Mouse (Mus musculus): ENCODE results near the gene Trpm8. TPM values are rescaled to one million over a fixed set of nuclear protein-coding genes. Genes with fewer than 3 reads are reported as not detected.

The Trpm8 gene
- polyA plus RNA-seq, 1 experiment from 2014 or later: not detected

GRCm38 (mm10) chr1:88297480-88298258 is 20.2 kb downstream of the Trpm8 start:
- H3K4me1 ChIP-seq (ENCODE audit: control insufficient read depth, insufficient read depth, low read length): no peaks in the 10 kb centered on the region
- DNase-seq (ENCODE audit: low spot score) (peak; percentile 9), ATAC-seq (ENCODE audit: insufficient read depth, low FRiP score, low TSS enrichment) (no peak)
- no peaks in the 10 kb centered on the region for H3K36me3 ChIP-seq (ENCODE audit: control insufficient read depth, insufficient read depth, low read length)
- H3K4me3 ChIP-seq (ENCODE audit: low read depth, low read length): no peak overlapping the region
- H3K9ac ChIP-seq (ENCODE audit: low read length): no peak overlapping the region
- no peak overlapping the region for H3K4me2 ChIP-seq (ENCODE audit: low read depth)
- WGBS: 67% methylated on average over 7 of the region's 7 CpGs
- H3K27ac ChIP-seq (ENCODE audit: low read depth, low read length): no peak overlapping the region
- no peaks in the 10 kb centered on the region for H3K27me3 ChIP-seq (ENCODE audit: control insufficient read depth, insufficient read depth, low read length)
- peaks cover 71% of the 10 kb centered on the region for H3K9me3 ChIP-seq (ENCODE audit: control insufficient read depth, low read length)

GRCm38 (mm10) chr1:88298686-88299528 is 21.4 kb downstream of the Trpm8 start:
- Histone ChIP-seq H3K4me1 (ENCODE audit: control insufficient read depth, insufficient read depth, low read length) (no peaks in the 10 kb centered on the region), H3K4me2 (ENCODE audit: low read depth) (no peak overlapping the region), H3K27me3 (ENCODE audit: control insufficient read depth, insufficient read depth, low read length) (no peaks in the 10 kb centered on the region), H3K4me3 (ENCODE audit: low read depth, low read length) (no peak overlapping the region), H3K36me3 (ENCODE audit: control insufficient read depth, insufficient read depth, low read length) (no peaks in the 10 kb centered on the region), H3K9ac (ENCODE audit: low read length) (no peak overlapping the region), H3K9me3 (ENCODE audit: control insufficient read depth, low read length) (peaks cover 80% of the 10 kb centered on the region), H3K27ac (ENCODE audit: low read depth, low read length) (no peak overlapping the region)
- 68% methylated on average over 4 of the region's 4 CpGs for WGBS
- ATAC-seq (ENCODE audit: insufficient read depth, low FRiP score, low TSS enrichment) (no peak), DNase-seq (ENCODE audit: low spot score) (peak; percentile 11)

DNA sequence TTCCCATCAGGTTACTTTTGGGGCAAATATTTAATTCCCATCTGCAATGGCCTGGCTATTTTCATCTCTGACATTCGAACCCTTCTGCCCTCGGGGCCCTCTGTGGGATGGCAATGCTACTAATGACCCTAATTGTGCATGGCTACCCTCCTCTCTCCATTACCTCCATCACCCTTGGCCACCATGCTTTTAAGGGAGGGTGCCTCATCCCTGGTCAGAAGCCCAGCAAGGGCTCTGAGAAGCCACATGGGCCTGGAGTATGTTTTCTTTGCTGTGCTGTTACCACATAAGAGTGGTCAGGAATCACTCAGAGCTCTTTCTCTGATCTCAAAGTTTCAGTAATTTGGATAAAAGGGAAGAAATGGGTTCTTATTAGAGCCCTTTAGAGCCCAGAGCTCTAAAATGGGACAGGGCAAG is 22.1 kb downstream of the Trpm8 start:
- WGBS: 78% methylated on average over 2 of the region's 2 CpGs
- no peak overlapping the region for H3K4me2 ChIP-seq (ENCODE audit: low read depth)

DNA sequence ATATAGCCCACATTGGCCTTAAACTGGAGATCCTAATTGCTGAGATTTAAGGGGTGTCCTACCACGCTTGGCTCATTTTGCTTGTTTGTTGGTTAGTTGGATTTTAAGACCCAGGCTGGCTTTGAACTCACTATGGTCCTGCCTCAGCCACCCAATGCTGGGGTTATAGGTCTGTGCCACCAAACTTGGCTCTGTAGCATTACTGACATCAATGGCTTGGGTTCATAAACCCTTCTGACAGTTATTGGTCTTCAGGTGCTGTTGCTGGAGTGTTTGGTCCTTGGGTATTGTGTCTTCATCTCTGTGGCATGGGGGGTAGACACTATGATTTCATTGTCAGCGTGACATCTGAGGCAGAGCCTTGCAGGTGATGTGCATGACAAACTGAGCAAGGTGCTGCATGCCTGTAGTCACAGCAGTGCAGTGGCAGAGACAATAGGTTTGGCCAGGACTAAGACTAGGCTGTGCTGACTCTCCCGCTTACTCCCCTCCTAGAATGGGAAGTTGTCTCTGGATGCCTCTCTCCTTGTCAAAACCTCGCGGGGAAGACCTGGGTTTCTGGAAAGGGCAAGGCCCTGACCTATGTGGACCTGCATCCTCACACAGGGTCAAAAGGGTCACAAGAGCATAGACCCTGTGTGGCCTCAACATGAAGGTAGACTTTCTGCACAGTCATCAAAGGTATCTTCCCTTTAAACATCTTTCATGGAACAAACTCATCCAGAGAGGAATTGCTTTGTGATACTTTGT is 23.0 kb downstream of the Trpm8 start:
- ATAC-seq (ENCODE audit: insufficient read depth, low FRiP score, low TSS enrichment) (no peak), DNase-seq (ENCODE audit: low spot score) (peak; percentile 11)
- WGBS: 45% methylated on average over 5 of the region's 5 CpGs

More for the DNA sequence above, 22.1 kb downstream of the Trpm8 start:
- no peak overlapping the region for H3K4me3 ChIP-seq (ENCODE audit: low read depth, low read length)
- no peaks in the 10 kb centered on the region for H3K36me3 ChIP-seq (ENCODE audit: control insufficient read depth, insufficient read depth, low read length)
- H3K27me3 ChIP-seq (ENCODE audit: control insufficient read depth, insufficient read depth, low read length): no peaks in the 10 kb centered on the region
- ATAC-seq (ENCODE audit: insufficient read depth, low FRiP score, low TSS enrichment) (no peak), DNase-seq (ENCODE audit: low spot score) (peak; percentile 9)
- H3K4me1 ChIP-seq (ENCODE audit: control insufficient read depth, insufficient read depth, low read length): no peaks in the 10 kb centered on the region
- H3K9me3 ChIP-seq (ENCODE audit: control insufficient read depth, low read length): peaks cover 81% of the 10 kb centered on the region
- no peak overlapping the region for H3K27ac ChIP-seq (ENCODE audit: low read depth, low read length)
- no peak overlapping the region for H3K9ac ChIP-seq (ENCODE audit: low read length)

DNA sequence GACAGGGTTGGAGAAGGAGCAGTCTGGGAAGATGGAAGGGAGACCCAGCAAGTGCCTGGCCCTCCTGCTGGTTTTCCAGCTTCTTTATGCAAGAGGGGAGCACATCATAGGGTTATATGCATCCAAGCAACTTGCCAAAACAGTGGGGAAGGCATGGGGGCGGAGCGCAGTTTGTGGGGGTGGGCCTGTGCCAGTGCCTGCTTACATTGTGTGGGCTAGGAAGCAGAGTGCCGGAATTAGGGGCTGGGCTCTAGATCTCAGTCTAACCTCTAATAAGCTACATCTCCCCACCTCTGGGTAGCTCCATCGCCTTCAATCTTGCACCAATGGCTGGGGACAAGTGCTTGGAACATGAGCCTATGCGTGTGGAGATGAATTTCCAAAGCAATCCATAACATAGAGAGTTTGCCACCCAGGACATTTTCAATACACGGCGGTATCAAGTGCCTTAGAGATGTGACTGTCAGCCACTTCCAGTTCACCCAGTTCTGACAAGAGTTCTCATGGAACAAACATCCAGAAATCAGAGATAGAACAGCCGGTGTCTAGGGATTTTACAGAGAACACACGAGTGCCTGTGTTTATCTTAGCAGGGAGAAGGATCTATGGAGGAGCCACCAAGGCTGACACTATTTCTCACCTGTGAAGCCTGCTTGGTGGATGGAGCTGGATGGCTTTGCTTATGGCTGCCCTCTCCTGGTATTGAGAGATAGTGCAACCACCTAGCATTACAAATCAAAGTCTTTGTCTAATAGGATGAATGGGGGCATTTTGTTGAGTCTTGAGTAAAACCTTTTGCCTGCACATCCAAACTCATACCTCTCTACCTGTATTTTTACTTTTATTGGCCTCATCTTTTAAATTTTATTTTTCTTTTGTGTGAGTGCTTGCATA is 23.9 kb downstream of the Trpm8 start:
- no peaks in the 10 kb centered on the region for H3K27me3 ChIP-seq (ENCODE audit: control insufficient read depth, insufficient read depth, low read length)
- H3K9ac ChIP-seq (ENCODE audit: low read length): no peak overlapping the region
- DNase-seq (ENCODE audit: low spot score): peak; percentile 16
- H3K27ac ChIP-seq (ENCODE audit: low read depth, low read length): no peak overlapping the region
- no peaks in the 10 kb centered on the region for H3K4me1 ChIP-seq (ENCODE audit: control insufficient read depth, insufficient read depth, low read length)
- ATAC-seq (ENCODE audit: insufficient read depth, low FRiP score, low TSS enrichment): no peak; the same call in 1 of the 2 replicates
- H3K36me3 ChIP-seq (ENCODE audit: control insufficient read depth, insufficient read depth, low read length): no peaks in the 10 kb centered on the region
- peaks cover 86% of the 10 kb centered on the region for H3K9me3 ChIP-seq (ENCODE audit: control insufficient read depth, low read length)
- no peak overlapping the region for H3K4me3 ChIP-seq (ENCODE audit: low read depth, low read length)
- no peak overlapping the region for H3K4me2 ChIP-seq (ENCODE audit: low read depth)
- 68% methylated on average over 9 of the region's 9 CpGs for WGBS

More for the DNA sequence above, 23.0 kb downstream of the Trpm8 start:
- Histone ChIP-seq H3K9ac (ENCODE audit: low read length) (no peak overlapping the region), H3K4me1 (ENCODE audit: control insufficient read depth, insufficient read depth, low read length) (no peaks in the 10 kb centered on the region), H3K27me3 (ENCODE audit: control insufficient read depth, insufficient read depth, low read length) (no peaks in the 10 kb centered on the region), H3K4me3 (ENCODE audit: low read depth, low read length) (no peak overlapping the region), H3K4me2 (ENCODE audit: low read depth) (no peak overlapping the region), H3K36me3 (ENCODE audit: control insufficient read depth, insufficient read depth, low read length) (no peaks in the 10 kb centered on the region), H3K27ac (ENCODE audit: low read depth, low read length) (no peak overlapping the region), H3K9me3 (ENCODE audit: control insufficient read depth, low read length) (peaks cover 88% of the 10 kb centered on the region)

DNA sequence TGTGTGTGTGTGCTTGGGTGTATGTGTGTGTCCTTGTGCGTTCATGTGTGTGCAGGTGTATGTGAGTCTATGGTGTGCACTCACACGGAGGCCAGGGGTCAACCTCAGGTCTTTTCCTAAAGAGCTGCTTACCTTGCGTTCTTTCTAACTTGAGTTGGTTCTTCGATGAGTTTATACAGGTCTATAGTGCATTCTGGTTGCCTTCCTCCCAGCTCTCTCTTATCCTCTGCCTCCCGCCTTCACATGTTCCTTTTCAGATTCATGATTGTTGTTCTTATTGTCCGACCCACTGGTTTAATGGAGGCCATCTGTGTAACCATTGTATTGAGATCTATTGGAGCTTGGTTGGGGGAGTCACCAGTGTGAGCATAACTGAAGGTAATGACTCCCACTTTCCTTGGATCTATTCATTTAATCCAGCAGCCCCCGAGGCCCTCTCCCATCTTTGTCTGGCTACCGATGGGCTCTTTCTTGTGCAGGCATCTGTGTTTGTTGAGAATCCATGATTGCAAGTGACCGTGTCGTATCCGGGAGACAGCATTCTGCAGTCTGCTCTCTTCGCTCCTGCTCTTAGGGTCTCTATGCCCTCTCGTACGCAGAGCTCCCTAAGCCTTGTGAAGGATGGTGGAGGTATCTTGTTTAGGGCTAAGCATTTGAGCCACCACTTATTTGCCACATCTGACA is 24.7 kb downstream of the Trpm8 start:
- Histone ChIP-seq H3K36me3 (ENCODE audit: control insufficient read depth, insufficient read depth, low read length) (no peaks in the 10 kb centered on the region), H3K4me2 (ENCODE audit: low read depth) (no peak overlapping the region), H3K9ac (ENCODE audit: low read length) (no peak overlapping the region), H3K27ac (ENCODE audit: low read depth, low read length) (no peak overlapping the region), H3K9me3 (ENCODE audit: control insufficient read depth, low read length) (peaks cover 91% of the 10 kb centered on the region), H3K4me1 (ENCODE audit: control insufficient read depth, insufficient read depth, low read length) (no peaks in the 10 kb centered on the region), H3K4me3 (ENCODE audit: low read depth, low read length) (no peak overlapping the region), H3K27me3 (ENCODE audit: control insufficient read depth, insufficient read depth, low read length) (no peaks in the 10 kb centered on the region)
- ATAC-seq (ENCODE audit: insufficient read depth, low FRiP score, low TSS enrichment): no peak; the same call in 1 of the 2 replicates
- peak; percentile 29 for DNase-seq (ENCODE audit: low spot score)
- WGBS: 63% methylated on average over 14 of the region's 14 CpGs

DNA sequence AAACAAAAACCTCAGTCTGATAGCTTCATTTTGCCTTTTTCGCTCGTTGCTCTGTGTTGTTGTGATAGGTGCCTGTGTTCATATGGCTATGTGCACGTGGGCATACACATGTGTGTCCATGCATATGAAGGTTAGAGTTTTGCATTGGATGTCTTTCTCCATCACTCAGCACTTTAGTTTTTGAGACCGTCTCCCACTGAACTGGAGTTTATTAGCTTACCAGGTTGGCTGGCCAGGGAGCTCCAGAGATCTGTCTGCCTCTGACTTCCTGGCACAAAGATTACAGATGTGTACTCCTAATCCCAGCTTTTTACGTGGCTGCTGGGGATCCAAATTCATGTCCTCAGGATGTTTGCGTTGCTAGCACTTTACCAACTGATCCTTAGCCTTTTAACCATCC is 26.3 kb downstream of the Trpm8 start:
- DNase-seq (ENCODE audit: low spot score): peak; percentile 6
- no peaks in the 10 kb centered on the region for H3K4me1 ChIP-seq (ENCODE audit: control insufficient read depth, insufficient read depth, low read length)
- H3K27ac ChIP-seq (ENCODE audit: low read depth, low read length): no peak overlapping the region
- H3K4me2 ChIP-seq (ENCODE audit: low read depth): no peak overlapping the region
- peaks cover 90% of the 10 kb centered on the region for H3K9me3 ChIP-seq (ENCODE audit: control insufficient read depth, low read length)
- no peaks in the 10 kb centered on the region for H3K36me3 ChIP-seq (ENCODE audit: control insufficient read depth, insufficient read depth, low read length)
- no peak for ATAC-seq (ENCODE audit: insufficient read depth, low FRiP score, low TSS enrichment)
- H3K4me3 ChIP-seq (ENCODE audit: low read depth, low read length): no peak overlapping the region
- 64% methylated on average over 6 of the region's 6 CpGs for WGBS
- no peak overlapping the region for H3K9ac ChIP-seq (ENCODE audit: low read length)
- no peaks in the 10 kb centered on the region for H3K27me3 ChIP-seq (ENCODE audit: control insufficient read depth, insufficient read depth, low read length)

All from neural tube, embryonic 11.5 days (tissue).